Mouse (Mus musculus) adrenal gland, postnatal 10 days (tissue): ENCODE results near the gene Igf1. TPM values are rescaled to one million over a fixed set of nuclear protein-coding genes. Genes with fewer than 3 reads are reported as not detected.

Source experiments
- DNase-seq: peaks from one replicate; pipeline ENCODE4 v3.0.0; 2021; ENCODE audit warnings: mixed read lengths
- long read RNA-seq, 2 experiments: library from polyadenylated mRNA; stranded (forward); transcript quantifications; one replicate each; pipeline ENCODE4 v2.0.0; 2021
- total RNA-seq, 2 experiments: library from RNA; stranded (reverse); gene quantifications; 2 replicates each; pipeline ENCODE4 v1.2.3; 2021

Igf1 gene
- total RNA-seq: 100 to 1,000 TPM in 1 of 2 experiments, 10 to 100 TPM in 1; 66.7 to 104 TPM
- long read RNA-seq, experiment 1, full-length matches to known transcripts: 32 of 63 reads
- long read RNA-seq, experiment 1, partial matches to known transcripts: 17 of 63 reads
- long read RNA-seq, experiment 1, other reads (novel, unspliced or antisense): 14 of 63 reads
- long read RNA-seq, experiment 2, full-length matches to known transcripts: 5 of 5 reads
- long read RNA-seq, experiment 2, partial matches to known transcripts: 0 of 5 reads
- long read RNA-seq, experiment 2, other reads (novel, unspliced or antisense): 0 of 5 reads

GRCm38 (mm10) chr10:87858013-87858806, at the start of gene Igf1:
Igf1 (plus strand) TSS chr10:87858265.
- no peak for DNase-seq

GRCm38 (mm10) chr10:87812157-87813072, 45.6 kb upstream of the Igf1 start:
- DNase-seq: no peak

- DNase-seq: peak; percentile 14
Observed at GRCm38 (mm10) chr10:87813073-87813590, 44.9 kb upstream of the Igf1 start.

GRCm38 (mm10) chr10:87816861-87817260, 41.2 kb upstream of the Igf1 start:
- DNase-seq: no peak

GRCm38 (mm10) chr10:87817786-87818185, 40.3 kb upstream of the Igf1 start:
- DNase-seq: no peak

- DNase-seq: peak; percentile 62
Observed at GRCm38 (mm10) chr10:87821906-87822305, 36.2 kb upstream of the Igf1 start.

- DNase-seq: no peak
Observed at GRCm38 (mm10) chr10:87830012-87830411, 28.1 kb upstream of the Igf1 start.

GRCm38 (mm10) chr10:87830639-87831038, 27.4 kb upstream of the Igf1 start:
- no peak for DNase-seq

GRCm38 (mm10) chr10:87832101-87832500, 26.0 kb upstream of the Igf1 start:
- DNase-seq: no peak

- no peak for DNase-seq
Observed at GRCm38 (mm10) chr10:87839454-87839853, 18.6 kb upstream of the Igf1 start.

GRCm38 (mm10) chr10:87842501-87842900, 15.6 kb upstream of the Igf1 start:
- DNase-seq: no peak

GRCm38 (mm10) chr10:87844917-87845552, 13.0 kb upstream of the Igf1 start:
- DNase-seq: no peak

GRCm38 (mm10) chr10:87847882-87848281, 10.2 kb upstream of the Igf1 start:
- DNase-seq: no peak

- no peak for DNase-seq
Observed at GRCm38 (mm10) chr10:87848419-87848818, 9.6 kb upstream of the Igf1 start.

GRCm38 (mm10) chr10:87851492-87851891, 6.6 kb upstream of the Igf1 start:
- DNase-seq: no peak

- peak; percentile 84 for DNase-seq
Observed at GRCm38 (mm10) chr10:87854408-87854807, 3.7 kb upstream of the Igf1 start.

GRCm38 (mm10) chr10:87855423-87856122, 2.5 kb upstream of the Igf1 start:
- no peak for DNase-seq

GRCm38 (mm10) chr10:87857215-87857955, 680 bp upstream of the Igf1 start:
- no peak for DNase-seq

- DNase-seq: peak; percentile 28
Observed at GRCm38 (mm10) chr10:87858939-87859338, 874 bp downstream of the Igf1 start.

GRCm38 (mm10) chr10:87859453-87859852, 1.4 kb downstream of the Igf1 start:
- no peak for DNase-seq
